Mouse (Mus musculus) gastrocnemius, postnatal 14 days (tissue): ENCODE measurements around the gene Ghrh. TPM values are rescaled to one million over a fixed set of nuclear protein-coding genes. Genes with fewer than 3 reads are reported as not detected.

Source experiments
- DNase-seq: peaks from one replicate; pipeline ENCODE4 v3.0.0; 2021; ENCODE audit warnings: mixed read lengths
- intact Hi-C: fragments of 180-260 bp; cut with DNase I; formaldehyde crosslinking; loops from one replicate; pipeline ENCODE4 v1.15.1; 2025; ENCODE audit warnings: low total_unique reads
- total RNA-seq, 2 experiments: library from RNA; stranded (reverse); gene quantifications; 2 replicates each; pipeline ENCODE4 v1.2.3; 2021

Ghrh gene
- total RNA-seq, 2 experiments from 2014 or later = not detected

DNA sequence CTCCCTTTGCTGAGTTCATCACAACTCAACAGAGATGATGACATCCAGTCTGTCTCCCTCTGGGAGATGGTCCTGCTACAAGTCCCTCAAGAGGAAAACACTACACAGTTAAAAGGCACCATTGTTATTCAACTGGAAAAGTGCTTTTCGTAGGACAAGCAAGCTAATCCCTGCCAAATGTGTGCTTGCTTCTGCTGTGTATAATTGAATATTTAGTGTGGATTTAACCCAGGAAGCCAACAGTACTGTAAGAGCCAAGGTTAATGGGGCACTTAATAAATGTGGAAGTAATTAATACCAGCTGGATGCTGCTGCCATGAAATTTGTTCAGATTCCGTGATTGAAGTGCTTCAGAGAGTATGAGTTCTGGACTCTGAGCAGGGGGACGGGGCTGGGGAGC is 6.8 kb upstream of the Ghrh start:
- no peak for DNase-seq
- intact Hi-C loops = no loop called here

DNA sequence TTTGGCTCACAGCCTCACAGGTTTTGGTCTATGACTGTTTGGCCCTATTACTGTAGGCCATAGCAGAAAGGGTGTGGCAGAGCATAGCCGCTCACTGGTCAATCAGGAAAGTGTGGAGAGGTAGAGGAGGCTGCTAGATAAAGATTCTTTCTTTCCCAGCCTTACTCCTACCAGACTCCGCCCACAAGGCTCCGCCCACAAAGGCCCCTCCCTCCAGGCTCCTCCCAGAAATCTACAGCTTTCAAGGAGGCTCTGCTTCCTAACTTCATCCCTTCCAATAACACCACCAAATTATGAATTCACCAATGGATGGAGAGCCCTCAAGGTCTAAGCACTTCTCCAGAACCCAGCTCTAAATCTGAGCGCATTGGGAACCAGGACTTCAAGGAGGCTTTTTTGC is 5.9 kb upstream of the Ghrh start:
- intact Hi-C loops = no loop called here
- no peak for DNase-seq

DNA sequence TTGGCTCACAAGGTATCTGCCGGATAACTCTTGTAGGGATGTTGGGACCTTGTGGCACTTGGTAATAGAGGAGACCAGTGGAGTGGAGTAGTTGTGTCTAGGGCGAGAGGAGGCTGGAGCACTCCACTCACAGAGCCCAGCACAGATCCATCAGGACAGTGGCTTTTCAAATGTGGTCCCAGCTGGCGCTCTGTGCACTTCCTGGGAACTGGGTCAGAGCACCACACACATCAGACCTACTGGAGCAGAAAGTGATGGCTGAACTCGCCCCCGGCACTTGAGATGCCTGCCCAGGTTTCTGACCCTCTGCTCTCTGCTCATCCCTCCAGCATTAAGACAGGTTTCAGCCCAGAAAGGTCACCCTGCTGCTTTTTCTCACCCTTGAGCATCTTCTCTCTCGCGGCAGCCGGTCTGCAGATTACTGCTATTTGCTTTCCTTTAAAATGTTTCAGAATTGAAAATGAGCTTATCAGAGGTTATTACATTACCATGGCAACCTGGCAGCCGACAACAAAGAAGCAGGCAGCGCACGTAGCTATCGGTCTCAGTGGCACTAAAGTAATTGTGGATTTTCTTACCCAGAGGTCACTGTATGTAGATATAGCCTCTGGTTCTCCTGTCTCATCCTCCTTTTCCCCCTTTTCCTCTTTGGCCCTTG is 1.9 kb upstream of the Ghrh start:
- intact Hi-C loops = no loop called here
- no peak for DNase-seq

DNA sequence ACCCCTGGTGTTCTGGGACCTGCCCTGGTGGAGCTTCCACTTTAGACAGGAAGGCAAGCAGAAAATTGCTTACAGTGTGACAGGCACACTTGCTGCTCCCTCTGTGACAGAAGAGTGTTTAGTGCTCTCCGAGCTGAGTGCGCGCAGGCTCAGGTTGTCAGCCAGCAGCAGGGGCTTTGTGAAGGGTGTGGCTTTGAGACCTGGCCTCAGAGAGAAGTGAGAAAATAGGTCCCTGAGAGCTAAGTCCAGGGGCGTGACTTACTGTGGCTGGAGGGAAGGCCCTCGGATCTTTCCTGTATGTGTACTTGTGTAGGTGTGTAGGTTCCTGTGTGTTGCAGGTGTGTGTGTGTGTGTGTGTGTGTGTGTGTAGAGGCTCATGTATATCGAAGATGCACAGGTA is 4.0 kb downstream of the Ghrh start:
- intact Hi-C loops = loop anchor here (5.0 kb wide), 1 partner anchor 229 kb away; the partner anchor contains the start of gene Blcap
- no peak for DNase-seq

DNA sequence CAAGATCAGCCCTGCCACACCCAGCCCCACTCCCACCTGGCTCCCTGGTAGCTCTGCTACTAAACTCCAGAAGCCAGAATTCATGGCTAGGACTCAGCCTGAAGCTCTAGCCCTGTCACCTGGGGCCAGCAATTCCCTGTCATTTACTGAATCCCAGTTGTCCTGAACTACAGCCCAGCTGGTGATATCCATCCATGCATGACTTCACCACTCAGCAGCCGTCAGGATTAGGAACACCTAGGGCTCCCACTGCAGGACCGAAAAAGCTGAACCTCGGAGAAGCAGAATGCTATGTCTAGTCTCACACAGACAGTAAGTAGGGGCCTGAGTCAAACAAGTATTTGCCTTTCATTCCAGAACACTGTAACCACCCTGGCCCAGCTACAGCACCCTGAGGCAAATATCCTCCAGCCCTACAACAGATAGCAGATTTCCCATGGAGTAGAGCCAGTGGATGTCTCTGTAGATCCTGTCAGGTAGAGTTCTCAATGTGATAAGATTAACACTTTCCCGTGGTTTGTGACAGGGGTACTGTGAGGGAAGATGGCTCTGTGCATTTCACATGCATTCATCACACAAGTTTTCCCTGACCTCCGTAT is 4.9 kb downstream of the Ghrh start:
- intact Hi-C loops = loop anchor here (1.0 to 5.0 kb wide), 2 partner anchors 115 to 230 kb away; partner anchors contain the start of gene Blcap
- DNase-seq = no peak

DNA sequence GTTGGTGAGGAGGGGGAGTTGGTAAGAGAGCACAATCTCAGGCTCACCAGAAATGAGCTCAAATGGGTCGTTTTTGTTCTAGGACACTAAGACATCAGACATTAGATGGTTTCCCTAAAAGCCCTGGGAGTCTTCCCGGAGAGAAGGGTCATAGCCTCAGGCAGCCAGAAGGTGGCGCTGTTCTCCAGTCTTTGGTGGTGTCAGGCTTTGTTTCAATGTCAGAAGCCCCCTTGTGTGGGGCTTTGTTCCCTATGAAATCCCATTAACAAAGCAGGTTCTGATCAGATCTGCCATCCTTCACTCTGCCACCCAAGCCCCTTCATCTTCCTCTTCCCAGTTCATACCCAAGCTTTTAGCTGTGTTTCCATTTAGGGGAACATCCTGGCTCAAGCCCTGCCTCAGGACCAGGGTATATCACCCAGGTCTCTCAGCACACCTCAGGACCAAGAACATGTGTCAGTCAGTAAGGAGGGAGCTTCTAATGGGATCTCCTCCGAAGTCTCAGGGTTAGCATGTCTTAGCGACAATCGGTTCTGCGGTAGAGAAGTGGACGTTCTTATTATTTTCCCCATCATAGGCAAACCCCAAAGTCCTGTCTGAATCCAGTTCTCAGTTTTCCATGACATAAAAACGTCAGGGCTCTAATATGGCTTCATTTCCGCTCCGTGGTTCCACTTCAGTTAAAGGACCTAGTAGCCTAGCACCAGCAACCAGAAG is 5.6 kb downstream of the Ghrh start:
- intact Hi-C loops = loop anchor here (1.0 to 5.0 kb wide), 2 partner anchors 116 to 231 kb away; partner anchors contain the start of gene Blcap
- peak; percentile 64 for DNase-seq

DNA sequence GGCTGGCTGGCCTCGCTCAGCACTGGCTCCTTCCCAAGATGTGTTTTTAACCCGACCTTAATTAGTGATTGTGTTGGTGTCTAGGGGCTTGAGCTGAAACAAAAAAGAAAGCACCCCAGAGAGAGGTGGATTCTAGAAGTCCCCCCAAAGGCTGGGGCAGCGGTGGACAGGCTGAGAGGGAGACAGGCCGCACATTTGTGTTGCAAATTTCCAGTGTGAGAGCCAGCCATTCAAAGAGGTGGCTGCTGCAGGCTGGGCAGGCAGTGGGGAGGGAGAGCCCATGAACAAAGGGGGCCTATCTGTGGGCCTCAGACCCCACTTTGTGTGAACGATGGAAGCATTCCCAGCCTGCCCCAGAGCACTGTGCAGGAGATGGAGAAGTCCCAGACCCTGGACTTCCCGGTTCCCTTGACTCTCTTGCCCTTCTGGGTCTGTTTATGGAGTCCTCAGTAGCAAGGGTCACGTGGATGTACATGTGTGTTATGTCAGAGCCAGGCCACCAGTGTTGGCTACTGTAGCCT is 7.0 kb downstream of the Ghrh start:
- intact Hi-C loops = loop anchor here (5.0 kb wide), 1 partner anchor 232 kb away; the partner anchor contains the start of gene Blcap
- DNase-seq = no peak

DNA sequence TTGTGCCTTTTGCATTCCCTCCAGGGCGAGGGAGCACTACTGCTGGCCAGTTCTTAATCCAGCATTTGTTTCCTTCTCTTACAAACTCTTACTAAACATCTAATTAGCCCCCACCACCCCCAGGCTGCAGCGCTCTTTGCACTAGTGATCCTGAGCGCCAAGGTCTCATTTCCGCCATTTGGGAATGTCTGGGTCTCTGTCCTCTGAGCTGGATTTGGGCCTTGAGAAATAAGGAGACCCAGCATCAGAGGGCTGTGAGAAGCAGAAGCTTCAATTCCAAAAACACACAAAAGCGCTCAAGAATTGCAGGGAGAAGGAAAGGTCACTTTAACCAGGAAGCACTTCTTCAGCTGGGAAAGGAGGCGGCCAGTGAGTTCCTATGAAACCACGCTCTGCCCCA is 7.8 kb downstream of the Ghrh start:
- intact Hi-C loops = loop anchor here (5.0 kb wide), 1 partner anchor 42 kb away; no protein-coding TSS in a partner anchor
- DNase-seq = no peak

DNA sequence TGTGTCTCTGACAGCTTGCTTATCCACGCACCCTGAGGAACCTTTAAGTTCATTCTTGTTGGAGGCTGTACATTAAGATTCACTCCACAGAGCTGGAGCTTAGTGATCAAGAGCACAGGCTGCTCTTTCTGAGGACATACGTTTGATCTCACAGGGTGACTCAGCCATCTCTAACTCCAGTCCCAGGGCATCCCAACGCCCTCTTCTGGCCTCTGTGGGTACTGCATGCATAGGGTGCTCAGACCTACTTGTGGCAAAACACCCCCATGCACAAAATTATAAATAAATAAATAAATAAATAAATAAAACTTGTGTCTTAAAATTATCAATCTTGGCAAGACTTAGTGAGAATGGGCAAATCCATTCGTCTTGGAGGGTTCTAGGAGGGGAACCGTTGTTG is 8.6 kb downstream of the Ghrh start:
- DNase-seq = peak; percentile 65
- intact Hi-C loops = loop anchor here (5.0 kb wide), 1 partner anchor 41 kb away; no protein-coding TSS in a partner anchor

DNA sequence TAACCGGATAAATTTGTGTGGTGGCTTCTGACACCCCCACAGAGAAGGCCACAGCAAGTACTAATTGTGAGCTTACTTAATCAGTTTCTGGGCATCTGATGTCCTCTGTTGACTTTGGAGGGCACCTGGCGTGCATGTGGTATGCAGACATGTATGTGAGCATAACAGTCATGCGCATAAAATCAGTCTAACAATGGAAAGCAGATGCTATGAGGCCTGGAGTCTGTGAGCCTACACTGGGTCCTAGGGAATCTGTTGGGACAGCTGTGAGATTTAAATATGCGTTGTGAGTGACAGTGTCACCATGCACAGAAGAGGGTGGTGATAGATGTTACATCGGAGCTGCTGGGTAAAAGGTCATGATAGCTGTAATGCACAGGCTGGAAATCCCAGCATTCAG is 15.2 kb downstream of the Ghrh start:
- intact Hi-C loops = no loop called here
- no peak for DNase-seq

DNA sequence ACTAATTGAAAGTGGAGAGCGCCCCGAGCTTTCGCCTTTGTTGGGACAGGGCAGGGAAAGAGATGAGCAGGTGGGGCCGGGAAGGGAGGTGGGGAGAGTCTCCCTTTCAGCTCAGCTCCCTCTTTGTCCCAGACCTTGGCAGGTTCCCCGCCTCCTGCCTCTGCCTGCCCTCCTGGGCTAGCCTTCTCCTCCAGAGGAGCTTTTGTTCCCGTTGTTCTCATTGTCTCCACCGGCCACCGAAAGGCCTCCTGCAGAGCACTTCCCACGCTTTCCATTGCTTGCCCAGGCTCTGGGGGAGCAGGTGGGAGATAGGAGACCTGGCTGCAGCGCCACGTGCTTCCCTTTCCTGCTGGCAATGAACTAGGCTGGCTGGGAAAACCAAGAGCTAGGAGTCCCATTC is 18.7 kb downstream of the Ghrh start:
- intact Hi-C loops = no loop called here
- no peak for DNase-seq

DNA sequence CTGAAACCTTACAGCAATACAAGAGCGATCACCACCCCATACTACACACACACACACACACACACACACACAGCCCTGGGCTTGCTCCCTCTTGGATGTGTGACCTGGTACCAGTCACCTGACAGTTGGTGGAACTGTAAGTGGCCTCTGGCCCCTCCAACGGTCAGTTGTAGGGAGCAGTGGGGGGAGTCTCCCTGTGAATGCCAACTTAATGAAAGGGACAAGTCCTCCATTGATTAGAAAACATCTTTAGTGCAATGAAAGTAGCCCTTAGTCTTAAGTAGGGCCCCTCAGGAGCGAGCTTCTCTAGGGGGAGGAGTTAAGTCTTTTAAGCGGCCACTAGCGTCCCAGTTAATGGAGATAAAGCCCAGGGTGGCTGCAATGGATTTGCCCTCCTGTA is 19.2 kb downstream of the Ghrh start:
- intact Hi-C loops = no loop called here
- DNase-seq = no peak

DNA sequence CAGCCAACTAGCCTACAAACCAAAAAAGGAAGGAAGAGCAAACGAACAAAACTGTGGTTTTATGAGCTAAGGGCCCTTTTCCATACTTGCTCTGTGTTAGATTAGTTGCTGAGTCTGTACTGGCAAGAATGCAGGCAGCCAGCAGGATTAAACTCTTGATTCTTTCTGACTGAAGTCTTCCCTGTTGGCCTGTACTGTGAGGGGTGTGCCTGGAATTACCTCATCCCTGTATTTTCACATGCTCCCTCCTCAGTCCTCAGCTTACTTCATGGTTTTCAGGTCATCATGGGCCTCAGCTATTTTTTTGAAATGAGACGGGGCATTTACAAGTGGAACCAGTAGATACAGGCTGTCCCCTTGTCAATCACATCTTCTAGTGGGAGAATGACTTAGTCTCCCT is 22.1 kb downstream of the Ghrh start:
- DNase-seq = no peak
- intact Hi-C loops = no loop called here

DNA sequence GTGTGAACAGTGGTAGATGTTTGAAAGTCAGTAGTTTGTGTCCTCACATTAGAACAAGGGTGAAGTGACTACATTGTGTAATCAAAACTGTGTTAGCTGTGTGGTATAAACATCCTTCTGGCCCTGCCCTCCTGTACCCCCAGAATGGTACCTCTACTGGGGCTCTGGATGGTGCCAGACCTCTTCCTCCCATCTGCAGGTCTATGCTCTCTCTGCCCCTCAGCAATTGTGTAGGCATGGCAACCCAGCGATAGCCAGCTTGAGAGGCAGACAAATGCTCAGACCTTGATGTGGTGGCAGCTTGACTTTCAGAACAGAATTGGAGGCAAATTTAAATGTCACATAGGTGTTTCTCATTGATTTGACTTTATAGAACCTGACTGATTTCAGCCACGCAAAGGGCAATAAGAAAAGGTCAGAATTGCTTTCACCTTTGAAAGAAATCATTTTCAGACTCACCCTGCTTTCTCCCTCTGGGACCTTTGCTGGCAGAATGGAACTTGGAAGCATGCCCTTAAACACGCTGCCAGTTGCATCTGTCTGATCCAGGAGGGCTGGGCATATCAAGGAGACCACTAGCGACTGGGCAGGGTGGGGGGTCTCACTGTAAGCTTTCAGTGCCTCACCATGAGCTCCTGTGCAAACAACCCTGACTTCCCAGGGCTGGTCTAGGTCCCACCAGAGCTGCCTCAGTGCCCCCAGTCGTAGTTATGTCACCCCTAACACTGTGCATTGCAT is 25.1 kb downstream of the Ghrh start:
- no peak for DNase-seq
- intact Hi-C loops = no loop called here

DNA sequence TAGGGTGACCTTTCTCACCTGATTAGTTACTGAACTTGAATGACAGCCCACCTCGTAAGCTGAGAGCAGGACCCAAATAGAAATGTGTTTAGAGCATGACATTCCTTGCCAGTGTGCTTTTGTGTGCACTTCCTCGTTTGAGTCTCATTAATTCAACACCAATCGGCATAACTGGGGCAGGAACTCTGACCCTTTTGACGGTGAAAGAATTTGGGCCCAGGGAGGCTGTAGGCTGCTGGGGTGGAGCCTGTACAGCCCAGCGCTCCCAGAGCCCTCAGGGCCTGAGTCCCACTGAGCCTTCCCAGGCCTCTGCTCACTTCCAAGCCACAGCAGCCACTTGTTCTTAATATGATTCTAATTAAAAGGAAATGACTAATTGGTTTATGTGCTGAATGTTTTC is 26.4 kb downstream of the Ghrh start:
- no peak for DNase-seq
- intact Hi-C loops = no loop called here

DNA sequence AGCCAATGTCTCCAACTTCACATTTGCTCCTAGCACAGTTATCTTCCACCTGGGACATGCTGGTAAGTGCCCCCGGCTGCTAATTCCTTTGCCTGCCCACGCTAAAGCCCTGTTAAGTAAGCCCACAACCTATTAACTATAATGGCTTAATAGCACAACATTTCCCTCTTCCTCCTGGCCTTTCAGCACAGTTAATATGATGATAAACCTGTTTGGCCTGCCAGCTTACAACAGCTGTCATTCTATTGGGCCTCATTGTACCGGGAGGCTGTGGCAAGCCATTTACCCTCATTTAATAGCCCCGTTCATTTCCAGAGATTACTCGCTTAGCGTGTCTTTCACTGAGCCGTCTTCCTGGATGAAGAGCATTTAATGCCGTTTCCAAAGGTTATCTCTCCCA is 27.2 kb downstream of the Ghrh start:
- DNase-seq = no peak
- intact Hi-C loops = no loop called here

DNA sequence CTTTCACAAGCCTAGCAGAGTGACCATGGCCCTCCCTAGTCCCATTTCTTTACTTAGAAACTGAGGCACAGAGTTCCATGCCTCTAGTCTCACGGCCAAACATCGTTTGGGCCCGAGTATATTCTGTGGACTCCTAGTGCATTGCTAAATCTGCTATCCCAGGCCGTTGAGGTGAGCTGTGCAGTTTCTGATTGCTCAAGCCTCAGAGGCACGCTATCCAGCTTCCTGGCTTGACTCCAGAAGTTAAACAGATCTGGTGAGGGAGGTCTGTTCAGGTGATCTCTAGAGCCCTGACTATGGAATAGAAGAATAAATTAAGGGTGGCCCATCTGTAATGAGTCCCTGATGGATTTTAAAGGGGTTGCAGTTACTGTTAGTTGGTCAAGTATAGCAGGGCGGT is 30.1 kb downstream of the Ghrh start:
- DNase-seq = no peak
- intact Hi-C loops = no loop called here

DNA sequence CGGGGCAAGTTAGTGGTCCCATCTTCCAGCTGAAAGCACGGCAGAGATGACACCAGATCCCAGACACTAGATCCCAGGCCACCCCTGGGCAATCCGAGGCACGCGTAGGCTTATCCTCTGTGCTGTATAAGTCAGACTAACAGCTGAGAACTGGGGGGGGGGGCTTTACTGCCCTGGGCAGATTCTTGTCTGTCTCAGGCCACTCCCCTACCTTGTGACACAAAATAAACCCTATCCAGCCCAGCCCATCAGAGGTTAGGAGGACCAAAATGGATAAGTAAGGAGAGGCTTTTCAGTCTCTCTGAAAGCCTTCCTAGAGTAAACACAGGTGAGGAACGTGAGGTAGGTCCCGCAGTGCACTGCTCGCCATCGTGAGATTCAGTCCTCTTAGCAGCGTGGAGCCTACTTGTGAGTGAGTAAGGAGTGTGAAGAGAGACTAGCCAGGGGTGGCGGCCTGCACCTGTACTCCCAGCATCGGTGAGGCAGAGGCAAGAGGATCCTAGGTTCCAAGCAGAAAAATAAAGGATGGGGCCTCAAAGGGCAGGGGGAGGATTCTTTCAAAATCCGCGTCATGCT is 30.9 kb downstream of the Ghrh start:
- no peak for DNase-seq
- intact Hi-C loops = no loop called here

DNA sequence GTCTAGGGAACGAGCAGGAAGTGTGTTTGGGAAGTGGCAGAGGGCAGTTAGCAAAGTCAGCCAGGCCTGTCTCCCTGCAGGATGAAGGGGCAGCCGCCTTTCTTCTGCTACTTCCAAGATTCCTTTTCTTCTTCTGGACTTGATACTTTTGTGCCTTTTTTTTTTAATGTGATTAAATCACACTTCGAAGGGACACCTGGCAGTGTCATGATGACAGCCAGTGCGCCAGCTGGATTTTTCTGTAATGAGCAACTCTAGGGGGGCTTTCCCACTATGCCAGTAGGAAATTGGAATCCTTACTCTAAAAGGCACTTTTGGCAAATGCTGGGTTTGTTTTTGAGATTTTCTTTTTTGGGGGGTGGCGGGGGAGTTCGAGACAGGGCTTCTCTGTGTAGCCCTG is 31.8 kb downstream of the Ghrh start:
- intact Hi-C loops = no loop called here
- no peak for DNase-seq

DNA sequence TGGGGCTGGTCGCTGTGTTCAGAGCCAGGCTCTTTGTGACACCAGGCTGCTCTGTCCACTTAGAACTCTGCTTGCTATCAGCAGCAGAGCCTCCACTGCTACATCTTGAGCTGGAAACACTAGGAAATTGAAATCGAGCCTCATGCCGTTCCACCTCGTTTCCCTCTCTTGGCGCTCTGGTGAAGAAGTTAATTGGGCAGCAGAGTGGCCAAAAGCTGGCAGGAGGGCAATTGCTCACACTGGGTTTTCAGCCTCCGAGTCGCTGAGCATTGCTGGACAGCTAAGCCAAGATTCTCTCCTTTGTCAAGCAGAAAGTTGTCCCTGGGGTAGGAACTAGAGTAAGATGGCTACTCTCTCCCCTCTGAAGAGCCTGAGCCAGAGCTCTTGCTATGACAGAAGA is 33.0 kb downstream of the Ghrh start:
- intact Hi-C loops = no loop called here
- no peak for DNase-seq
